Mouse (Mus musculus) stomach, postnatal 0 days (tissue): ENCODE measurements around the gene Creb1.

ENCODE experiments used
- CTCF ChIP-seq: IDR thresholded peaks from 2 replicates; pipeline ENCODE4 v1.5.1; 2016; ENCODE audit warnings: antibody characterized with exemption, low read depth, mild to moderate bottlenecking, moderate library complexity
- EP300 ChIP-seq: optimal IDR thresholded peaks from 2 replicates; pipeline ENCODE3; 2016; ENCODE audit warnings: antibody characterized with exemption

GRCm38 (mm10) chr1:64576732-64577131 lies 44.3 kb downstream of the Creb1 start:
- TF ChIP-seq CTCF (no peak), EP300 (no peak)
